Mouse (Mus musculus) MEL (cell line): ENCODE results near the gene Rab22a. TPM values are rescaled to one million over a fixed set of nuclear protein-coding genes. Genes with fewer than 3 reads are reported as not detected.

Experiments used
- DNase-seq: peaks from one replicate; pipeline ENCODE4 v3.0.0; 2011; ENCODE audit warnings: low read depth, low spot score
- H3K27ac ChIP-seq: 2 replicates; pipeline ENCODE4 v1.5.1; 2012; ENCODE audit warnings: low read depth, mild to moderate bottlenecking, control low read depth, low read length, moderate library complexity; ENCODE audit not compliant: control insufficient read depth
- H3K27me3 ChIP-seq, 2 experiments: fragments of 150-350 bp in 1 of 2; sonication (generic) in 1 of 2; 2 replicates each; pipeline ENCODE4 v1.6.1; 2012; ENCODE audit warnings: low read length in 2 of 2, mild to moderate bottlenecking in 2 of 2, improper control_type of control experiment in 1 of 2, moderate library complexity in 1 of 2; ENCODE audit not compliant: insufficient read depth in 2 of 2, control insufficient read depth in 1 of 2
- H3K36me3 ChIP-seq, 2 experiments: 2 replicates each; pipeline ENCODE4 v1.6.1; 2012 to 2014; ENCODE audit warnings: low read length in 2 of 2, improper control_type of control experiment in 1 of 2, inconsistent platforms in 1 of 2, mild to moderate bottlenecking in 1 of 2; ENCODE audit not compliant: insufficient read depth in 2 of 2, control insufficient read depth in 1 of 2
- H3K4me1 ChIP-seq, 2 experiments: fragments of 150-350 bp in 1 of 2; sonication (generic) in 1 of 2; 2 replicates each; pipeline ENCODE4 v1.6.1; 2012; ENCODE audit warnings: low read length in 2 of 2, improper control_type of control experiment in 1 of 2, mild to moderate bottlenecking in 1 of 2; ENCODE audit not compliant: insufficient read depth in 2 of 2, control insufficient read depth in 1 of 2
- H3K4me3 ChIP-seq, 2 experiments: fragments of 150-350 bp in 1 of 2; sonication (generic) in 1 of 2; 2 replicates each; pipeline ENCODE4 v1.5.1; 2012; ENCODE audit warnings: low read depth in 2 of 2, low read length in 2 of 2, mild to moderate bottlenecking in 2 of 2, moderate library complexity in 2 of 2, control low read depth in 1 of 2, improper control_type of control experiment in 1 of 2; ENCODE audit not compliant: control insufficient read depth in 1 of 2, insufficient read depth in 1 of 2
- H3K79me2 ChIP-seq: 2 replicates; pipeline ENCODE4 v1.6.1; 2012; ENCODE audit warnings: mild to moderate bottlenecking, low read length, moderate library complexity; ENCODE audit not compliant: control insufficient read depth, poor library complexity, insufficient read depth
- H3K9ac ChIP-seq: 2 replicates; pipeline ENCODE4 v1.6.1; 2012; ENCODE audit warnings: low read depth, mild to moderate bottlenecking, control low read depth, low read length, moderate library complexity; ENCODE audit not compliant: control insufficient read depth, poor library complexity, severe bottlenecking
- H3K9me3 ChIP-seq: fragments of 150-350 bp; sonication (generic); replicated peaks from 2 replicates; pipeline ENCODE4 v1.6.1; 2012; ENCODE audit warnings: mild to moderate bottlenecking, low read length, improper control_type of control experiment, moderate library complexity; ENCODE audit not compliant: insufficient read depth
- BHLHE40 ChIP-seq: IDR thresholded peaks from 2 replicates; pipeline ENCODE4 v1.6.1; 2012; ENCODE audit warnings: low read depth, mild to moderate bottlenecking, inconsistent platforms, low read length, improper control_type of control experiment, borderline replicate concordance
- CHD2 ChIP-seq: IDR thresholded peaks from 2 replicates; pipeline ENCODE4 v1.6.1; 2011; ENCODE audit warnings: low read length, improper control_type of control experiment
- CTCF ChIP-seq, 3 experiments: IDR thresholded peaks in 2 of 3; conservative IDR thresholded peaks in 1 of 3; 2 replicates each; pipeline ENCODE4 v1.5.1; 2011 to 2012; ENCODE audit warnings: low read length in 3 of 3, low read depth in 2 of 3, mild to moderate bottlenecking in 2 of 3, improper control_type of control experiment in 1 of 3, inconsistent platforms in 1 of 3, mixed read lengths in 1 of 3, moderate library complexity in 1 of 3; ENCODE audit not compliant: control insufficient read depth in 1 of 3, insufficient read depth in 1 of 3, poor library complexity in 1 of 3, severe bottlenecking in 1 of 3
- E2F4 ChIP-seq: IDR thresholded peaks from 2 replicates; pipeline ENCODE4 v1.6.1; 2011; ENCODE audit warnings: low read depth, low read length, improper control_type of control experiment, borderline replicate concordance
- ELF1 ChIP-seq: IDR thresholded peaks from 2 replicates; pipeline ENCODE4 v1.6.1; 2014; ENCODE audit warnings: low read depth, mild to moderate bottlenecking, inconsistent platforms, low read length, improper control_type of control experiment, moderate library complexity
- EP300 ChIP-seq, 2 experiments: IDR thresholded peaks; 2 replicates each; pipeline ENCODE4 v1.6.1; 2011; ENCODE audit warnings: improper control_type of control experiment in 2 of 2, low read length in 2 of 2, low read depth in 1 of 2, mild to moderate bottlenecking in 1 of 2
- ETS1 ChIP-seq: IDR thresholded peaks from 2 replicates; pipeline ENCODE4 v1.6.1; 2012; ENCODE audit warnings: low read depth, mild to moderate bottlenecking, inconsistent platforms, low read length, improper control_type of control experiment, moderate library complexity
- GABPA ChIP-seq: IDR thresholded peaks from 2 replicates; pipeline ENCODE4 v1.6.1; 2012; ENCODE audit warnings: low read depth, mild to moderate bottlenecking, inconsistent platforms, low read length, improper control_type of control experiment, moderate library complexity
- JUND ChIP-seq: IDR thresholded peaks from 2 replicates; pipeline ENCODE4 v1.6.1; 2011; ENCODE audit warnings: low read depth, mild to moderate bottlenecking, improper control_type of control experiment, low read length
- KAT2A ChIP-seq: conservative IDR thresholded peaks from 2 replicates; pipeline ENCODE4 v1.6.1; 2012; ENCODE audit warnings: low read depth, low read length, improper control_type of control experiment, inconsistent platforms
- MAFK ChIP-seq: IDR thresholded peaks from 2 replicates; pipeline ENCODE4 v1.6.1; 2011; ENCODE audit warnings: low read depth, mild to moderate bottlenecking, low read length, improper control_type of control experiment, borderline replicate concordance
- MEF2A ChIP-seq: IDR thresholded peaks from 2 replicates; pipeline ENCODE4 v1.6.1; 2014; ENCODE audit warnings: low read depth, mild to moderate bottlenecking, inconsistent platforms, low read length, improper control_type of control experiment; ENCODE audit not compliant: poor library complexity, insufficient replicate concordance, severe bottlenecking; ENCODE audit errors: extremely low read depth
- MYC ChIP-seq: IDR thresholded peaks from 2 replicates; pipeline ENCODE4 v1.6.1; 2011; ENCODE audit warnings: low read depth, mild to moderate bottlenecking, low read length, improper control_type of control experiment, moderate library complexity
- NELFE ChIP-seq: IDR thresholded peaks from 2 replicates; pipeline ENCODE4 v1.6.1; 2011; ENCODE audit warnings: low read depth, low read length, improper control_type of control experiment
- NRF1 ChIP-seq: IDR thresholded peaks from 2 replicates; pipeline ENCODE4 v1.6.1; 2014; ENCODE audit warnings: low read depth, mild to moderate bottlenecking, inconsistent platforms, low read length, improper control_type of control experiment, moderate library complexity; ENCODE audit not compliant: poor library complexity, insufficient read depth, severe bottlenecking
- POLR2A ChIP-seq, 2 experiments: IDR thresholded peaks; 2 replicates each; pipeline ENCODE4 v1.6.1; 2011 to 2012; ENCODE audit warnings: low read length in 2 of 2, mild to moderate bottlenecking in 2 of 2, control low read depth in 1 of 2, improper control_type of control experiment in 1 of 2, low read depth in 1 of 2, moderate library complexity in 1 of 2; ENCODE audit not compliant: control insufficient read depth in 1 of 2, insufficient read depth in 1 of 2, poor library complexity in 1 of 2
- POLR2AphosphoS2 ChIP-seq: IDR thresholded peaks from 2 replicates; pipeline ENCODE4 v1.6.1; 2011; ENCODE audit warnings: low read length, improper control_type of control experiment
- RAD21 ChIP-seq: IDR thresholded peaks from 2 replicates; pipeline ENCODE4 v1.6.1; 2011; ENCODE audit warnings: mild to moderate bottlenecking, low read depth, low read length, improper control_type of control experiment
- RCOR1 ChIP-seq: IDR thresholded peaks from 2 replicates; pipeline ENCODE4 v1.6.1; 2012; ENCODE audit warnings: low read depth, mild to moderate bottlenecking, inconsistent platforms, low read length, improper control_type of control experiment
- SIN3A ChIP-seq: IDR thresholded peaks from 2 replicates; pipeline ENCODE4 v1.6.1; 2012; ENCODE audit warnings: low read length, improper control_type of control experiment, inconsistent platforms
- SMC3 ChIP-seq: IDR thresholded peaks from 2 replicates; pipeline ENCODE4 v1.6.1; 2011; ENCODE audit warnings: low read depth, low read length, improper control_type of control experiment
- TCF12 ChIP-seq: IDR thresholded peaks from 2 replicates; pipeline ENCODE4 v1.6.1; 2014; ENCODE audit warnings: low read depth, mild to moderate bottlenecking, inconsistent platforms, low read length, improper control_type of control experiment, moderate library complexity
- UBTF ChIP-seq: IDR thresholded peaks from 2 replicates; pipeline ENCODE4 v1.6.1; 2012; ENCODE audit warnings: low read depth, mild to moderate bottlenecking, inconsistent platforms, low read length, improper control_type of control experiment, moderate library complexity, borderline replicate concordance; ENCODE audit not compliant: insufficient read depth
- ZKSCAN1 ChIP-seq: IDR thresholded peaks from 2 replicates; pipeline ENCODE4 v1.6.1; 2012; ENCODE audit warnings: low read depth, mild to moderate bottlenecking, inconsistent platforms, low read length, improper control_type of control experiment, moderate library complexity
- ZNF384 ChIP-seq: IDR thresholded peaks from 2 replicates; pipeline ENCODE4 v1.6.1; 2012; ENCODE audit warnings: low read depth, mild to moderate bottlenecking, inconsistent platforms, low read length, improper control_type of control experiment
- polyA plus RNA-seq, 2 experiments: library from polyadenylated mRNA; stranded (reverse) in 1 of 2; unstranded in 1 of 2; fragments of >175 nt in 1 of 2; fragments of >200 nt in 1 of 2; gene quantifications; 2 replicates each; pipeline versions ENCODE4 v1.2.1 to v1.2.4; 2012; ENCODE audit warnings: low replicate concordance in 2 of 2, low read depth in 1 of 2; ENCODE audit not compliant: insufficient read length in 2 of 2, insufficient read depth in 1 of 2, missing spikeins in 1 of 2
- total RNA-seq: library from RNA; depleted of rRNA; stranded (reverse); fragments of 300-350 nt; gene quantifications from 2 replicates; pipeline ENCODE4 v1.2.3, GENCODE M21; 2012

Rab22a gene
- total and polyA plus RNA-seq, 3 experiments: 8.9 to 15.8 TPM; not detected in 1

DNA sequence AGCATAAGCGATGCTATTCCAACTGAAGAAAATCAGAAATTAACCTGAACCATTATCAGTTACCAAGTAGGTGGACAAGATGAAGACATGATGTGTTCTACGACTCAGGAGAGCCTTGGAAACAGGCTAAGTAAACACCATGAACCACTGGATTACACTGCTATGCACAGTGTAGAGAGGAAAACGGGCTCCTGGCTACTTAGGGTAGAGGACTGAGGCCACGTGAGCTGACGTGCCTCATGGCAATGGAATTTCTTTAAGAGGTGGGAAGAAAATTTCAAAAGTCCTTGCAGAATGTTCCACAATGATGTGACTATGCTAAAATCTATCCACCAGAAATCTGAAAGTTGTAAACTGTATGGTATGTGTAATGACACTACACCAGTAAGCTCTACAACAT, 40.4 kb upstream of the Rab22a start:
- Histone ChIP-seq H3K27me3 (no peaks in the 10 kb centered on the region), H3K9ac (no peak overlapping the region)
- DNase-seq: no peak
- no peak for TF ChIP-seq TCF12
- TF ChIP-seq CHD2: no peak
- TF ChIP-seq KAT2A: no peak
- TF ChIP-seq MEF2A: no peak
- no peak for TF ChIP-seq MYC
- TF ChIP-seq ETS1: no peak
- no peak for TF ChIP-seq POLR2AphosphoS2
- TF ChIP-seq RCOR1: no peak
- no peak for TF ChIP-seq E2F4
- no peak for TF ChIP-seq POLR2A (IDR thresholded peaks at IDR 0.05; ENCODE audit: control insufficient read depth in 1 of 2, insufficient read depth in 1 of 2, low read depth in 1 of 2, low read length in 2 of 2, poor library complexity in 1 of 2)
- no peak for TF ChIP-seq MAFK
- no peak for TF ChIP-seq GABPA
- TF ChIP-seq ELF1: no peak
- no peak for TF ChIP-seq CTCF (IDR thresholded peaks at IDR 0.05 in 2 of 3, conservative IDR thresholded peaks at IDR 0.05 in 1 of 3; ENCODE audit: control insufficient read depth in 1 of 3, insufficient read depth in 1 of 3, low read depth in 2 of 3, low read length in 3 of 3, poor library complexity in 1 of 3, severe bottlenecking in 1 of 3)
- TF ChIP-seq ZKSCAN1: no peak
- no peak for TF ChIP-seq NELFE
- TF ChIP-seq UBTF: no peak
- TF ChIP-seq SIN3A: no peak
- no peak for TF ChIP-seq ZNF384
- no peak for TF ChIP-seq JUND
- TF ChIP-seq, all 39 proteins: peak for 0
- H3K4me3 ChIP-seq: no peak overlapping the region
- H3K9me3 ChIP-seq: no peaks in the 10 kb centered on the region
- H3K36me3 ChIP-seq: no peaks in the 10 kb centered on the region
- H3K79me2 ChIP-seq: no peaks in the 10 kb centered on the region
- no peak overlapping the region for H3K27ac ChIP-seq
- H3K4me1 ChIP-seq: no peaks in the 10 kb centered on the region

DNA sequence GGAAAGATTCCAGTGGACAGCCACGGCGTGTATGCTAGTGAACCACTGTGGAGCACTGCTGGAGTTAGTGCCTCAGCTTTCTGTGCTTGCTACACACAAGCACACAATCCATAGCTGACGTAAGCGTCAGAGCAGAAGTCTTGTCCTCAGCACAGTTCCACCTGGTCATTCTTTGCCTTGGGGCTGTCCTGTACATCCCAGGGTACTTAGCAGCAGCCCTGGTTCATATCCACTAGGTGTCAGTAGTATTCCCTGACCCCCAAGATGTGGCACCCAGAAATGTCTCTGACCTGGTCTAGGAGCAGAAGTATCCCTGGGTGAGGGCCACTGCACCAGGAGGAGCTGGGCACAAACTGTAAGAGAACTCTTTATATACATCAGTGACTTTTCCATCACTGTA, 38.9 kb upstream of the Rab22a start:
- Histone ChIP-seq H3K79me2 (no peaks in the 10 kb centered on the region), H3K9me3 (no peaks in the 10 kb centered on the region), H3K27ac (no peak overlapping the region), H3K9ac (no peak overlapping the region), H3K36me3 (no peaks in the 10 kb centered on the region), H3K4me1 (no peaks in the 10 kb centered on the region), H3K4me3 (no peak overlapping the region), H3K27me3 (no peaks in the 10 kb centered on the region)
- DNase-seq: peak; percentile 10
- TF ChIP-seq BHLHE40 (no peak), SMC3 (peak; percentile 47), NRF1 (no peak), TCF12 (no peak), CTCF (IDR thresholded peaks at IDR 0.05 in 2 of 3, conservative IDR thresholded peaks at IDR 0.05 in 1 of 3; ENCODE audit: control insufficient read depth in 1 of 3, insufficient read depth in 1 of 3, low read depth in 2 of 3, low read length in 3 of 3, poor library complexity in 1 of 3, severe bottlenecking in 1 of 3) (peak; percentile 10 to 38 (median 25); a peak in 4 of 6 replicates), ETS1 (no peak), CHD2 (no peak), EP300 (IDR thresholded peaks at IDR 0.05; ENCODE audit: low read depth in 1 of 2, low read length in 2 of 2) (no peak), RAD21 (peak; percentile 48)
